Mouse (Mus musculus): ENCODE measurements around the gene Pepd. TPM values are rescaled to one million over a fixed set of nuclear protein-coding genes. Genes with fewer than 3 reads are reported as not detected.

Pepd gene
- polyA plus RNA-seq, 1 experiment from 2014 or later, result 125 TPM

DNA sequence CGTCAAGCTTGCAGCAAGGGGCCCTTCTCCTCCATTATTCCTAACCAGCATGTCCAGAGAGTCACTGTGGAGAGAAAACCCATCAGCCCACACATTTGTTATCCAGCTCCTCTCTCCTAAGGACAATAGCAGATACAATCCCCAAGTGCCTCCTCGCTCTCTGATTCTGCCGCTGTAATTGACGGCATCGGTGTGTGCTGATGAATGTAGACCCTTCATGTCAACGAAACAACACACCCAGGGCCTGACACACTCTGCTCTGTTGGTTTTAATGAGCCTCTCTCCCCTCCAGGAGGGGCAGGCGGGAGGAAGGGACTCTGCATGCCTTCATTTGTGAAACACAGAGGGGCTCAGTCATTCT lies 27.8 kb downstream of the Pepd start:
- no peak overlapping the region for H3K27ac ChIP-seq (ENCODE audit: low read length)
- no peak overlapping the region for H3K9ac ChIP-seq (ENCODE audit: low read depth, low read length)
- no peaks in the 10 kb centered on the region for H3K9me3 ChIP-seq (ENCODE audit: control insufficient read depth, low read length)
- no peaks in the 10 kb centered on the region for H3K27me3 ChIP-seq (replicated peaks; ENCODE audit: control insufficient read depth, insufficient read depth, low read length)
- peaks cover 18% of the 10 kb centered on the region for H3K36me3 ChIP-seq (ENCODE audit: control insufficient read depth, insufficient read depth, low read length)
- no peak for ATAC-seq
- 65% methylated on average over 7 of the region's 7 CpGs for WGBS
- peaks cover 5% of the 10 kb centered on the region; the same call in 1 of the 2 replicates for H3K4me1 ChIP-seq (ENCODE audit: control insufficient read depth, insufficient read depth, low read length)
- H3K4me2 ChIP-seq (ENCODE audit: low read depth, low read length), result no peak overlapping the region
- no peak overlapping the region for H3K4me3 ChIP-seq (ENCODE audit: low read length)

DNA sequence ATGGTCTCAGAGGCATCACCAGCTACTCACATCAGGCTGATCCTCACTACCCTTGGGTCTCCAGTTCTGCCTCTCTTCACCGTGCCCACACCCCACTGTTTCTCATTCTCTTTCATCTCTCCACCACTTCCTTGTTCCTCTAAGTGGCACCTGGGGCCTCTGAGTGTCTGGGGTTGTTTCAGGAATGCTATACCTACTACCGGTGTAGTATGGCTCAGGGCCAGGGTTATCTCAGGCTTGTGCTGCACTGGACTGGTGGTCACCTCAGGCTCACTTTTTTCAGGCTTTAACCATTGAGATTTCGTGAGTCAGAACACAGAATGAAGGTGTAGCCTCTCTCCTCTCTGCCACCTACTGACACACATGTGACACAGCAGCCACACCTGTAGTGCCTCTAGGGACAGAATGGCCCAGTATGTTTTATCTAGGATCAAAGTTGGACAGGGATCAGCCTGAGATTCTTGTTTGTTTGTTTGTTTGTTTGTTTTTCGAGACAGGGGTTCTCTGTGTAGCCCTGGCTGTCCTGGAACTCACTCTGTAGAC lies 31.5 kb downstream of the Pepd start:
- Histone ChIP-seq H3K36me3 (ENCODE audit: control insufficient read depth, insufficient read depth, low read length) (peaks cover 3% of the 10 kb centered on the region; the same call in 1 of the 2 replicates), H3K4me1 (ENCODE audit: control insufficient read depth, insufficient read depth, low read length) (peaks cover 5% of the 10 kb centered on the region; the same call in 1 of the 2 replicates), H3K27me3 (replicated peaks; ENCODE audit: control insufficient read depth, insufficient read depth, low read length) (no peaks in the 10 kb centered on the region), H3K27ac (ENCODE audit: low read length) (no peak overlapping the region), H3K4me2 (ENCODE audit: low read depth, low read length) (no peak overlapping the region), H3K9me3 (ENCODE audit: control insufficient read depth, low read length) (no peaks in the 10 kb centered on the region), H3K9ac (ENCODE audit: low read depth, low read length) (no peak overlapping the region), H3K4me3 (ENCODE audit: low read length) (no peak overlapping the region)
- no peak for ATAC-seq
- WGBS, result 61% methylated on average over 4 of the region's 4 CpGs

DNA sequence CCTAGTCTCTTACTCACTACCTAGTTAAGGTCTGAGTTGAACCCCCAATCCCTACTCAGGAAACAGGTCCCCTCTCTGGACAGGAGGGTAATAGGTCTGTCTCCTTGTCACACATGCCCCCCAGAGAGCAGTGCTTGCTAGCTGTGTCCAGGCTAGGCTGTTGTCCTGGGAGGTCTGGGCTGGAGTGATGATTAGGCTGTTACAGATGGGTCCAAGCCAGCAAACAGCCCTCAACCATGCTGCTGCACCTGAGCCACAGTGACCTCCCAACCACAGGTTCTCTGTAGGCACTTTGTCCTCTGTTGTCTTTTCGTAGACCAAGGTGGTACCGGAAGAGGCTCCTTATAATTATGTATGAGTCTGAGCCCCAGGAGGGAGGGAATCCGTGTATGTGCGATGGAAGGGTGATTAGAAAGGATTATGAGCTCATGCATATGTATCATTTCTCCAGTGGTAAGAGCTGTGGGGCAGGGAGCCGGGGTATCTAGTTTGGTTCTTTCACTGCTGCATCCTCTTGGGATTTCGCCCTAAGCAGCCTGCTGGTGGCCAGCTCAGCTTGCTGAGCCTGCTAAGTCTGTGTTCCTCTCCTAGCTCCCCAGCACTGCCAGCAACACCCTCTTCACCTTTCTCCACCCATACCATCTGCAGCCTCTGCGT lies 34.2 kb downstream of the Pepd start:
- Histone ChIP-seq H3K9me3 (ENCODE audit: control insufficient read depth, low read length) (no peaks in the 10 kb centered on the region), H3K27me3 (replicated peaks; ENCODE audit: control insufficient read depth, insufficient read depth, low read length) (no peaks in the 10 kb centered on the region), H3K4me1 (ENCODE audit: control insufficient read depth, insufficient read depth, low read length) (no peaks in the 10 kb centered on the region), H3K36me3 (ENCODE audit: control insufficient read depth, insufficient read depth, low read length) (peaks cover 3% of the 10 kb centered on the region; the same call in 1 of the 2 replicates), H3K9ac (ENCODE audit: low read depth, low read length) (no peak overlapping the region), H3K27ac (ENCODE audit: low read length) (no peak overlapping the region), H3K4me2 (ENCODE audit: low read depth, low read length) (no peak overlapping the region), H3K4me3 (ENCODE audit: low read length) (no peak overlapping the region)
- WGBS, result 79% methylated on average over 7 of the region's 7 CpGs
- ATAC-seq, result no peak

DNA sequence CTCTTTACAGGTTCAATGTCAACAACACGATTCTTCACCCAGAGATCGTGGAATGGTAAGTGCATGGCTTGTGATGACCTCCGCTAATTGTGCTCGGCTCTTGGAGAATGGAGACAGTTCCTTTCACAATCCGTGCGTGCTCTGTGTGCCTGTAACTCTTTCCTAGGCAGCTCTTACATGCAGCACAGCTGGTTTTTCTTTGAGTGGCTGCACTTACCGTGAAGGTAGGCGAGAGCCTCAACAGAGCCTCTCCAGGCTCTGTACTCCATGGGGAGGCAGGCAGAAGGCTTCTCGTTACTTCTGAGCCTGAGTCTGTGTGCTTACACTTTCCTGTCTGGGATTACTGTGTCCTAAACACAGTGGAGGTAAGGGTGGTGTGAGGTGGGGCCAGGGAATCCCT lies 42.4 kb downstream of the Pepd start:
- Histone ChIP-seq H3K9me3 (ENCODE audit: control insufficient read depth, low read length) (no peaks in the 10 kb centered on the region), H3K4me3 (ENCODE audit: low read length) (no peak overlapping the region), H3K4me1 (ENCODE audit: control insufficient read depth, insufficient read depth, low read length) (no peaks in the 10 kb centered on the region), H3K27ac (ENCODE audit: low read length) (no peak overlapping the region), H3K9ac (ENCODE audit: low read depth, low read length) (no peak overlapping the region), H3K27me3 (replicated peaks; ENCODE audit: control insufficient read depth, insufficient read depth, low read length) (no peaks in the 10 kb centered on the region), H3K36me3 (ENCODE audit: control insufficient read depth, insufficient read depth, low read length) (no peaks in the 10 kb centered on the region; the same call in 1 of the 2 replicates), H3K4me2 (ENCODE audit: low read depth, low read length) (no peak overlapping the region)
- 85% methylated on average over 9 of the region's 9 CpGs for WGBS
- ATAC-seq, result no peak

DNA sequence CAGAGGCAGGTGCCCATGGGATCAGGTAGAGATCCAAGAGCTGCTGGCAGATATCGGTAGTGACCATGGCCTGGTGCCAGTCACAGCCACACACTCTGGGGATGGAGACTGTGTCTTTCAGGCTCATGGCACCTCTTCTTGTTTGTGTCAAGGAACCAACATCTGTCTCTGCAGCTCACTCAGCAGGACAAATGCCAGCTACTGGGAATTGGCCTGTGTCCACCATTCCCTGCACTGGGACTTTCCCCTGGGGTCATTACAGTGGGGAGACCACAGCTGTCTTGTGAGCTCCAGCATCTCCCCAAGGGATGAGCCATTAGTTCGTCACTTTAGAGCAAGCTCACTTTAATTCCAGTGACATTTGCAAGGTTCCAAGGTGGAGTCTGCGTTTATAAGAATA lies 43.1 kb downstream of the Pepd start:
- Histone ChIP-seq H3K27me3 (replicated peaks; ENCODE audit: control insufficient read depth, insufficient read depth, low read length) (no peaks in the 10 kb centered on the region), H3K9me3 (ENCODE audit: control insufficient read depth, low read length) (no peaks in the 10 kb centered on the region), H3K36me3 (ENCODE audit: control insufficient read depth, insufficient read depth, low read length) (no peaks in the 10 kb centered on the region; the same call in 1 of the 2 replicates), H3K27ac (ENCODE audit: low read length) (no peak overlapping the region), H3K4me2 (ENCODE audit: low read depth, low read length) (no peak overlapping the region), H3K4me1 (ENCODE audit: control insufficient read depth, insufficient read depth, low read length) (no peaks in the 10 kb centered on the region), H3K9ac (ENCODE audit: low read depth, low read length) (no peak overlapping the region), H3K4me3 (ENCODE audit: low read length) (no peak overlapping the region)
- WGBS, result 86% methylated on average over 3 of the region's 3 CpGs
- ATAC-seq, result no peak

GRCm38 (mm10) chr7:34957138-34957537 lies 45.0 kb downstream of the Pepd start:
- Histone ChIP-seq H3K27me3 (replicated peaks; ENCODE audit: control insufficient read depth, insufficient read depth, low read length) (no peaks in the 10 kb centered on the region), H3K9me3 (ENCODE audit: control insufficient read depth, low read length) (no peaks in the 10 kb centered on the region), H3K9ac (ENCODE audit: low read depth, low read length) (no peak overlapping the region), H3K27ac (ENCODE audit: low read length) (no peak overlapping the region), H3K4me3 (ENCODE audit: low read length) (no peak overlapping the region), H3K36me3 (ENCODE audit: control insufficient read depth, insufficient read depth, low read length) (no peaks in the 10 kb centered on the region; the same call in 1 of the 2 replicates), H3K4me2 (ENCODE audit: low read depth, low read length) (no peak overlapping the region), H3K4me1 (ENCODE audit: control insufficient read depth, insufficient read depth, low read length) (no peaks in the 10 kb centered on the region)
- no peak for ATAC-seq
- WGBS, result 93% methylated on average over 8 of the region's 8 CpGs

GRCm38 (mm10) chr7:34963889-34964645 lies 51.9 kb downstream of the Pepd start:
- H3K4me2 ChIP-seq (ENCODE audit: low read depth, low read length), result no peak overlapping the region
- WGBS, result 81% methylated on average over 11 of the region's 11 CpGs
- ATAC-seq, result no peak

DNA sequence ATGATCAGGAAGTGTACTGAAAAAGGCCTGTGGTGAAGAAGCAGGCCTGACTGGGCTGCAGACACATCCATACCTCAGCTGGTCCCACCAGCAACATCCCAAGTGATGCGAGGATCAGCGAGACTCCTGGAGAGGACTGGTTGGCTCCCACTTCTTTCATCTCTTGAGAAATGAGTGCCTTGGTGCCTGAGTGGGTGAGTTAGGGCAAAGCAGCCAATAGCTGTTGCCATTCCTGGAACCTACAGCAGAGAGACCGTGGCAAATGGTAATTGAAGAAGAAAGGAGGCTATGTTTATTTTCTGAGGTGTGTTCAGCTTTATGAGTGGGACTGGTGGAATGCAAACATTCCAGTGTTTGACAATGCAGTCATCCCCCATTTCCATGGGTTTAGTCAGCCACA lies 55.2 kb downstream of the Pepd start:
- Histone ChIP-seq H3K4me1 (ENCODE audit: control insufficient read depth, insufficient read depth, low read length) (0 out of 2 replicates have a peak, but pooled peaks cover 2% of the 10 kb centered on the region), H3K27ac (ENCODE audit: low read length) (peak overlapping the region; percentile 24; the same call in 1 of the 2 replicates), H3K4me3 (ENCODE audit: low read length) (no peak overlapping the region), H3K4me2 (ENCODE audit: low read depth, low read length) (no peak overlapping the region), H3K9ac (ENCODE audit: low read depth, low read length) (no peak overlapping the region), H3K9me3 (ENCODE audit: control insufficient read depth, low read length) (no peaks in the 10 kb centered on the region), H3K36me3 (ENCODE audit: control insufficient read depth, insufficient read depth, low read length) (peaks cover 4% of the 10 kb centered on the region; the same call in 1 of the 2 replicates), H3K27me3 (replicated peaks; ENCODE audit: control insufficient read depth, insufficient read depth, low read length) (no peaks in the 10 kb centered on the region)
- 44% methylated on average over 3 of the region's 3 CpGs for WGBS
- ATAC-seq, result no peak

More at GRCm38 (mm10) chr7:34963889-34964645, 51.9 kb downstream of the Pepd start:
- H3K27ac ChIP-seq (ENCODE audit: low read length), result no peak overlapping the region
- no peak overlapping the region for H3K9ac ChIP-seq (ENCODE audit: low read depth, low read length)
- H3K4me3 ChIP-seq (ENCODE audit: low read length), result no peak overlapping the region
- H3K27me3 ChIP-seq (replicated peaks; ENCODE audit: control insufficient read depth, insufficient read depth, low read length), result no peaks in the 10 kb centered on the region
- no peaks in the 10 kb centered on the region for H3K9me3 ChIP-seq (ENCODE audit: control insufficient read depth, low read length)
- 0 out of 2 replicates have a peak, but pooled peaks cover 2% of the 10 kb centered on the region for H3K4me1 ChIP-seq (ENCODE audit: control insufficient read depth, insufficient read depth, low read length)
- no peaks in the 10 kb centered on the region for H3K36me3 ChIP-seq (ENCODE audit: control insufficient read depth, insufficient read depth, low read length)

GRCm38 (mm10) chr7:34968749-34969433 lies 56.7 kb downstream of the Pepd start:
- Histone ChIP-seq H3K4me1 (ENCODE audit: control insufficient read depth, insufficient read depth, low read length) (0 out of 2 replicates have a peak, but pooled peaks cover 2% of the 10 kb centered on the region), H3K9me3 (ENCODE audit: control insufficient read depth, low read length) (no peaks in the 10 kb centered on the region), H3K9ac (ENCODE audit: low read depth, low read length) (no peak overlapping the region), H3K4me3 (ENCODE audit: low read length) (no peak overlapping the region), H3K36me3 (ENCODE audit: control insufficient read depth, insufficient read depth, low read length) (peaks cover 4% of the 10 kb centered on the region; the same call in 1 of the 2 replicates), H3K4me2 (ENCODE audit: low read depth, low read length) (no peak overlapping the region), H3K27ac (ENCODE audit: low read length) (no peak overlapping the region), H3K27me3 (replicated peaks; ENCODE audit: control insufficient read depth, insufficient read depth, low read length) (no peaks in the 10 kb centered on the region)
- peak; percentile 85 for ATAC-seq
- 82% methylated on average over 3 of the region's 3 CpGs for WGBS
